Mouse (Mus musculus): ENCODE data around the gene Fam213b. TPM values are rescaled to one million over a fixed set of nuclear protein-coding genes. Genes with fewer than 3 reads are reported as not detected.

The Fam213b gene
- total RNA-seq, 2 experiments from 2014 or later = 44.7 to 51.3 TPM

DNA sequence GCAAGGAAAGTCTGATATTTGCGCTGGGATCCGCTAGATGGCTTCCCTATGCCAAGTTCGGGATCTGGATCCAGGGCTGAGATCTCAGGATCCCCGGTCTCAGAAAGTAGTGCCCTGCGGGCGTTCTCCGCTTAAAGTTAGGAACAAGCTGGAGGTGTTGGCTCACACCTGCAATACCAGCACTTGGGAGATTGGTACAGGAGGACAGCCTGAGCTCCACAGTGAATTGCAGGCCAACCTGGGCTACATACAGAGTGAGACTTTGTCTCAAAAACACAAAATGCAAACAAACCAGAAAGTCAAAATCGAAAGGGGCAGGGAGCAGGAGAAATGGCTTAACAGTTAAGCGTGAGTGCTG, 42.5 kb downstream of the Fam213b start:
- no peak for DNase-seq
- intact Hi-C loops (cut with DNase I) = no loop called here

GRCm38 (mm10) chr4:154855721-154856479, 43.0 kb downstream of the Fam213b start:
- intact Hi-C loops (cut with DNase I) = no loop called here
- DNase-seq = peak; percentile 78 to 83

DNA sequence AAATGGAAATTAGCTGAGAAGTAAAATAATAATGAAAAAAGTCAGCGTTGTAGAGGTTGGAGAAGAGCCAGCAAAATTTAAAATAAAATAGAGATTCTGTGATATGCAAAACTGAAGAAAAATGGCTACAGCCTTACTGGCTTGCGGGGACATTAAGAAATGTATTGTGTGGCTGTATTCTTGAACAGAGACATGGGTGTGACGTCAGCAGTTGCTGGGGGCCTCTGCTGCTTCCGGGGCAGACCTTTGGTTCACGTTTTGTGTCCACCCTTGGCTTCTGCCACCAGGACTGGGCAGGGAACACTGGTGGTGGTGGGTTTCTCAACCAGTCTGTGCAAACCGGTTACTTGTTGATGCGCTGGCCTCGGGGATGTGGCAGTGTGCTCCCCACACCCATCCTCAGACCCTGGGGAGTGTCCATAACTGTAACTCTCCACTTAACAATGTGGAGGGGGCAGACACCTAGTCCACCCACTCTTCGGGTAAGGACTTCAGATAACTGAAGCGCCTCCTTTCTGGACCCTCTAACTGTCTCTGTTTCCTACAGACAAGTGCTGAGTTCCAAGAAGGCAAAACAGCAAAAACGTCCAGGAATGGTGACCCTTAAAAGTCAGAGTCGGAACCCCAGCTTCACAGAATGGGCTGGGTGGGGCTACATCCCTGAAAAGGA, 44.1 kb downstream of the Fam213b start:
- intact Hi-C loops (cut with DNase I) = no loop called here
- no peak for DNase-seq

DNA sequence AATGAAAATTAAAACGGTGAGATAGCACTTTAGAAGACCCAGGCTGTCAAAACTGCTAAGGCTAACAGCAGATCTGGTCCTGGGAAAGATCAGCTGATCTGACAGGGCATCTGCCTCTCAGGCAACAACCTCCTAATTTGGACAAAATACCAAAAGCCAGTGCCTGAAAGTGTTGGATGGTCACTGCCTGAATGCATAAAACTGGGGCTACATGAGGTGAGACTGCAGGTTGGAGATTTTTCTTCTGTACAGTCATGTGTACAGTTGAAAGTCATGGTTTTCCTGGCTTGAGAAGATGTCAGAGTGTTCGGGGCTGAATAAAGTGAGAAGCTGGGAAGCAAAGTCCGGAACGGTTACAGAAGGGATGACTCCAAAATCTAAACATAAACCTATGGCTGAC, 45.1 kb downstream of the Fam213b start:
- intact Hi-C loops (cut with DNase I) = no loop called here

GRCm38 (mm10) chr4:154852696-154853095, 46.2 kb downstream of the Fam213b start:
- no peak for DNase-seq
- intact Hi-C loops (cut with DNase I) = no loop called here

More for the DNA sequence above, 45.1 kb downstream of the Fam213b start:
- DNase-seq = no peak

Other genes starting within 250 kb of the Fam213b start
- gene Actrt2, start 231.3 kb downstream of the Fam213b start, total RNA-seq (2021) = not detected
- gene Ttc34, start 61.7 kb downstream of the Fam213b start, total RNA-seq (2021) = under 1 TPM; 0.10 to 0.17 TPM
- under 1 TPM in 1 of 2 experiments, not detected in 1; 0.20 TPM for gene Mmel1, start 29.6 kb downstream of the Fam213b start, total RNA-seq (2021)
- 1 to 10 TPM; 4.1 to 5.6 TPM for gene Tnfrsf14, start 29.4 kb upstream of the Fam213b start, total RNA-seq (2021)
- not detected for gene Hes5, start 61.8 kb upstream of the Fam213b start, total RNA-seq (2021)
- gene Pank4, start 65.0 kb upstream of the Fam213b start, total RNA-seq (2021) = 10 to 100 TPM; 38.3 to 41.0 TPM
- under 1 TPM in 1 of 2 experiments, not detected in 1; 0.17 TPM for gene Plch2, start 157.6 kb upstream of the Fam213b start, total RNA-seq (2021)
- gene Pex10, start 167.9 kb upstream of the Fam213b start, total RNA-seq (2021) = 10 to 100 TPM; 18.3 to 19.6 TPM
- gene Rer1, start 187.2 kb upstream of the Fam213b start, total RNA-seq (2021) = 10 to 100 TPM; 66.6 to 67.8 TPM
- 1 to 10 TPM; 1.4 to 3.8 TPM for gene Morn1, start 187.4 kb upstream of the Fam213b start, total RNA-seq (2021)